Mouse (Mus musculus) G1E (cell line): Measurements from ENCODE around the gene Midn. TPM values are rescaled to one million over a fixed set of nuclear protein-coding genes. Genes with fewer than 3 reads are reported as not detected.

Source experiments
- ATAC-seq: 2 replicates; pipeline ENCODE4 v1.8.0; 2016; ENCODE audit warnings: mild to moderate bottlenecking; ENCODE audit not compliant: insufficient number of reproducible peaks, poor library complexity, low FRiP score, severe bottlenecking; ENCODE audit errors: extremely low read depth
- DNase-seq: peaks from one replicate; pipeline ENCODE4 v3.0.0; 2012; ENCODE audit warnings: low spot score
- H3K27me3 ChIP-seq: 2 replicates; pipeline ENCODE4 v1.6.1; 2012; ENCODE audit warnings: mild to moderate bottlenecking, low read length, inconsistent platforms; ENCODE audit not compliant: insufficient read depth
- H3K36me3 ChIP-seq: replicated peaks from 2 replicates; pipeline ENCODE3; 2012; ENCODE audit warnings: mild to moderate bottlenecking, inconsistent platforms
- H3K4me1 ChIP-seq: 2 replicates; pipeline ENCODE4 v1.6.1; 2012; ENCODE audit warnings: low read depth, low read length, inconsistent platforms, mixed read lengths; ENCODE audit not compliant: insufficient read depth
- H3K4me3 ChIP-seq: 2 replicates; pipeline ENCODE4 v1.5.1; 2012; ENCODE audit warnings: low read depth, mild to moderate bottlenecking, inconsistent platforms, low read length, moderate library complexity, mixed read lengths
- H3K9me3 ChIP-seq: replicated peaks from 2 replicates; pipeline ENCODE4 v1.6.1; 2012; ENCODE audit warnings: inconsistent platforms
- CTCF ChIP-seq: IDR thresholded peaks from 2 replicates; pipeline ENCODE4 v1.5.1; 2012; ENCODE audit warnings: low read depth, low read length, inconsistent platforms, mixed read lengths
- GATA1 ChIP-seq: IDR thresholded peaks from 2 replicates; pipeline ENCODE4 v1.6.1; 2012; ENCODE audit warnings: borderline replicate concordance, low read length, inconsistent platforms, mixed read lengths
- GATA2 ChIP-seq: IDR thresholded peaks from 2 replicates; pipeline ENCODE4 v1.6.1; 2012; ENCODE audit warnings: low read depth, low read length, inconsistent platforms, borderline replicate concordance
- POLR2AphosphoS5 ChIP-seq: IDR thresholded peaks from 2 replicates; pipeline ENCODE4 v1.6.1; 2012; ENCODE audit warnings: low read depth, low read length, inconsistent platforms; ENCODE audit not compliant: insufficient replicate concordance
- TAL1 ChIP-seq: conservative IDR thresholded peaks from 2 replicates; pipeline ENCODE4 v1.6.1; 2012; ENCODE audit warnings: low read depth, low read length, inconsistent platforms, mixed read lengths
- polyA plus RNA-seq: library from polyadenylated mRNA; stranded (reverse); fragments of >175 nt; gene quantifications from 2 replicates; pipeline ENCODE4 v1.2.3, GENCODE M21; 2012
- total RNA-seq, 2 experiments: library from RNA; stranded (forward) in 1 of 2; stranded (reverse) in 1 of 2; fragments of 200-1000 nt in 1 of 2; fragments of >200 nt in 1 of 2; fragmentation: Nextera tagmentation in 1 of 2; gene quantifications; 2 replicates each; pipeline ENCODE4 v1.2.3; 2014 to 2017

Midn gene
- total and polyA plus RNA-seq, 3 experiments = 19.2 to 302 (median 89.8) TPM

- no peak for DNase-seq
- H3K4me1 ChIP-seq = peaks cover 75% of the 10 kb centered on the region
- H3K9me3 ChIP-seq = no peaks in the 10 kb centered on the region
- ATAC-seq = no peak
- TF ChIP-seq CTCF (no peak), GATA1 (no peak), GATA2 (no peak), POLR2AphosphoS5 (no peak), TAL1 (no peak)
- H3K27me3 ChIP-seq = no peaks in the 10 kb centered on the region
- peaks cover 51% of the 10 kb centered on the region for H3K36me3 ChIP-seq
- peak overlapping the region; percentile 89 for H3K4me3 ChIP-seq
Measured at GRCm38 (mm10) chr10:80137626-80138552, 10.2 kb upstream of the Midn start.

- peak; percentile 72 for DNase-seq
- no peak for TF ChIP-seq TAL1
- TF ChIP-seq POLR2AphosphoS5 = no peak
- TF ChIP-seq GATA1 = no peak
- no peak for TF ChIP-seq CTCF
- TF ChIP-seq GATA2 = no peak
- H3K36me3 ChIP-seq = peaks cover 50% of the 10 kb centered on the region
- peak within 1 kb of the TSS; percentile 89 for H3K4me3 ChIP-seq
- no peak for ATAC-seq
- H3K4me1 ChIP-seq = peaks cover 76% of the 10 kb centered on the region
- H3K9me3 ChIP-seq = no peaks in the 10 kb centered on the region
- H3K27me3 ChIP-seq = no peaks in the 10 kb centered on the region
Measured at GRCm38 (mm10) chr10:80138553-80139438, 9.3 kb upstream of the Midn start, which contains the start of gene Atp5d. Atp5d (plus strand) TSS chr10:80138632.

GRCm38 (mm10) chr10:80139439-80139775, 8.7 kb upstream of the Midn start:
- Histone ChIP-seq H3K4me3 (peak overlapping the region; percentile 89), H3K27me3 (no peaks in the 10 kb centered on the region), H3K9me3 (no peaks in the 10 kb centered on the region), H3K36me3 (peaks cover 50% of the 10 kb centered on the region), H3K4me1 (peaks cover 82% of the 10 kb centered on the region)
- no peak for DNase-seq
- TF ChIP-seq GATA1 (no peak), POLR2AphosphoS5 (no peak), CTCF (no peak), GATA2 (no peak), TAL1 (no peak)
- no peak for ATAC-seq

- Histone ChIP-seq H3K4me1 (peaks cover 82% of the 10 kb centered on the region), H3K4me3 (peak overlapping the region; percentile 92; the same call in 1 of the 2 replicates), H3K27me3 (no peaks in the 10 kb centered on the region), H3K36me3 (peaks cover 50% of the 10 kb centered on the region), H3K9me3 (no peaks in the 10 kb centered on the region)
- TF ChIP-seq POLR2AphosphoS5 = no peak
- no peak for TF ChIP-seq GATA1
- TF ChIP-seq GATA2 = no peak
- no peak for TF ChIP-seq CTCF
- TF ChIP-seq TAL1 = no peak
- DNase-seq (no peak), ATAC-seq (no peak)
Measured at GRCm38 (mm10) chr10:80139975-80140665, 8.0 kb upstream of the Midn start.

- H3K27me3 ChIP-seq = no peaks in the 10 kb centered on the region
- peaks cover 85% of the 10 kb centered on the region for H3K4me1 ChIP-seq
- TF ChIP-seq POLR2AphosphoS5 (no peak), CTCF (no peak), TAL1 (no peak), GATA1 (no peak), GATA2 (no peak)
- DNase-seq (no peak), ATAC-seq (no peak)
- no peaks in the 10 kb centered on the region for H3K9me3 ChIP-seq
- H3K4me3 ChIP-seq = peak within 1 kb of the TSS; percentile 92
- peaks cover 50% of the 10 kb centered on the region for H3K36me3 ChIP-seq
Measured at GRCm38 (mm10) chr10:80140666-80141035, 7.4 kb upstream of the Midn start, which contains the start of gene Cbarp. Cbarp (minus strand) TSS chr10:80140835.

- peak; percentile 88 for DNase-seq
- no peaks in the 10 kb centered on the region for H3K9me3 ChIP-seq
- peaks cover 91% of the 10 kb centered on the region for H3K4me1 ChIP-seq
- H3K27me3 ChIP-seq = no peaks in the 10 kb centered on the region
- peak; percentile 74 for ATAC-seq
- peaks cover 50% of the 10 kb centered on the region for H3K36me3 ChIP-seq
- TF ChIP-seq POLR2AphosphoS5 (no peak), GATA2 (no peak), GATA1 (no peak), CTCF (no peak), TAL1 (no peak)
- peak overlapping the region; percentile 92 for H3K4me3 ChIP-seq
Measured at GRCm38 (mm10) chr10:80141243-80141642, 6.8 kb upstream of the Midn start.
